Comparison of ENCODE assay signal across 8 mouse cellular contexts in genomic region chr14:32513336-32514032, GRCm38 (mm10). TPM values are rescaled to one million over a fixed set of nuclear protein-coding genes. Genes with fewer than 3 reads are reported as not detected.
DNase-seq lines count a peak whose midpoint lies in the region; ATAC-seq lines count a peak whose summit lies in the region.

Gene Ercc6 (plus strand): TSS chr14:32513521.

- H3K9ac ChIP-seq in embryonic facial prominence, embryonic 14.5 days (ENCODE audit: low read depth, low read length): peak within 1 kb of the TSS; percentile 82
- peak within 1 kb of the TSS; percentile 76 for H3K9ac ChIP-seq in kidney, embryonic 14.5 days (ENCODE audit: low read depth, low read length)
- H3K9ac ChIP-seq in limb, embryonic 15.5 days: peak within 1 kb of the TSS; percentile 58

- H3K4me2 ChIP-seq in embryonic facial prominence, embryonic 14.5 days (ENCODE audit: low read depth, low read length): peak within 1 kb of the TSS; percentile 61
- H3K4me2 ChIP-seq in kidney, embryonic 14.5 days (replicated peaks; ENCODE audit: low read depth, low read length): peak within 1 kb of the TSS; percentile 81
- H3K4me2 ChIP-seq in limb, embryonic 15.5 days: peak within 1 kb of the TSS; percentile 80

- H3K9me3 ChIP-seq in embryonic facial prominence, embryonic 14.5 days (ENCODE audit: control insufficient read depth, low read length): no peaks in the 10 kb centered on the region
- H3K9me3 ChIP-seq in kidney, embryonic 14.5 days (ENCODE audit: control insufficient read depth, low read length): no peaks in the 10 kb centered on the region
- H3K9me3 ChIP-seq in limb, embryonic 15.5 days: no peaks in the 10 kb centered on the region

- peak; percentile 98 for ATAC-seq in embryonic facial prominence, embryonic 14.5 days (ENCODE audit: low read depth)
- peak; percentile 98 for ATAC-seq in kidney, embryonic 14.5 days (ENCODE audit: low FRiP score, low TSS enrichment)
- ATAC-seq in limb, embryonic 15.5 days (ENCODE audit: insufficient number of reproducible peaks, low FRiP score, low TSS enrichment, low read depth): peak; percentile 91

- no peaks in the 10 kb centered on the region for H3K27me3 ChIP-seq in embryonic facial prominence, embryonic 14.5 days (replicated peaks; ENCODE audit: control insufficient read depth, insufficient read depth, low read length)
- H3K27me3 ChIP-seq in kidney, embryonic 14.5 days (ENCODE audit: control insufficient read depth, insufficient read depth, low read length): no peaks in the 10 kb centered on the region
- no peaks in the 10 kb centered on the region for H3K27me3 ChIP-seq in limb, embryonic 15.5 days

- peaks cover 16% of the 10 kb centered on the region for H3K36me3 ChIP-seq in embryonic facial prominence, embryonic 14.5 days (ENCODE audit: control insufficient read depth, insufficient read depth, low read length)
- H3K36me3 ChIP-seq in kidney, embryonic 14.5 days (ENCODE audit: control insufficient read depth, insufficient read depth, low read length): peaks cover 14% of the 10 kb centered on the region
- peaks cover 17% of the 10 kb centered on the region for H3K36me3 ChIP-seq in limb, embryonic 15.5 days

- H3K27ac ChIP-seq in embryonic facial prominence, embryonic 14.5 days (replicated peaks; ENCODE audit: low read depth, low read length): peak within 1 kb of the TSS; percentile 83; the same call in 1 of the 2 replicates
- H3K27ac ChIP-seq in kidney, embryonic 14.5 days (ENCODE audit: low read depth, low read length): peak within 1 kb of the TSS; percentile 56; the same call in 1 of the 2 replicates
- peak within 1 kb of the TSS; percentile 79 for H3K27ac ChIP-seq in limb, embryonic 15.5 days

- DNase-seq in 3T3-L1 (ENCODE audit: low read depth, low spot score): peak; percentile 92
- peak; percentile 83 to 91 for DNase-seq in adrenal gland, postnatal 4 days (ENCODE audit: low spot score in 2 of 2)
- DNase-seq in embryonic facial prominence, embryonic 14.5 days (ENCODE audit: low spot score): peak; percentile 97
- peak; percentile 88 to 93 for DNase-seq in heart, adult 9 months (ENCODE audit: low spot score in 2 of 2)
- peak; percentile 78 to 90 for DNase-seq in monocyte, adult 2 months (ENCODE audit: low read depth in 1 of 2, low spot score in 2 of 2)
- peak; percentile 86 to 90 for DNase-seq in spleen, postnatal 36 days (ENCODE audit: low spot score in 2 of 2)

- H3K4me1 ChIP-seq in embryonic facial prominence, embryonic 14.5 days (ENCODE audit: control insufficient read depth, insufficient read depth, low read length): peaks cover 8% of the 10 kb centered on the region; the same call in 1 of the 2 replicates
- H3K4me1 ChIP-seq in kidney, embryonic 14.5 days (ENCODE audit: control insufficient read depth, insufficient read depth, low read length): peaks cover 12% of the 10 kb centered on the region
- peaks cover 18% of the 10 kb centered on the region for H3K4me1 ChIP-seq in limb, embryonic 15.5 days

- WGBS in embryonic facial prominence, embryonic 14.5 days: 1% methylated on average over 48 of the region's 62 CpGs
- under 1% methylated on average over 62 of the region's 62 CpGs for WGBS in kidney, embryonic 14.5 days
- WGBS in limb, embryonic 15.5 days: under 1% methylated on average over 61 of the region's 62 CpGs

- peak within 1 kb of the TSS; percentile 87 for H3K4me3 ChIP-seq in embryonic facial prominence, embryonic 14.5 days (ENCODE audit: low read depth, low read length)
- H3K4me3 ChIP-seq in kidney, embryonic 14.5 days (ENCODE audit: low read length): peak within 1 kb of the TSS; percentile 83
- H3K4me3 ChIP-seq in limb, embryonic 15.5 days: peak within 1 kb of the TSS; percentile 67

RNA-seq across cellular contexts. Expression of gene Ercc6, which starts in this region (rescaled TPM):
- total RNA-seq in adrenal gland, postnatal 4 days (2021): 10 to 100 TPM; 12.1 to 13.0 TPM
- polyA plus RNA-seq in embryonic facial prominence, embryonic 14.5 days (2014; fragmentation: Nextera tagmentation; extraction: Ambion mirVana): 13.4 and 16.1 TPM in 2 replicates
- polyA plus RNA-seq in kidney, embryonic 14.5 days (2014; fragmentation: Nextera tagmentation; extraction: Ambion mirVana): 15.9 and 23.6 TPM in 2 replicates
- polyA plus RNA-seq in limb, embryonic 15.5 days (2015; fragmentation: Nextera tagmentation; extraction: Ambion mirVana): 19.0 and 20.1 TPM in 2 replicates

Comparison
In these comparisons a context has a peak if more than half of its experiments do, and no peak if none do; other contexts are left out.
1. Peak in every context shown above with its lines: DNase-seq, ATAC-seq, H3K4me3 ChIP-seq and H3K27ac ChIP-seq.